Mouse (Mus musculus) liver, postnatal 0 days (tissue): ENCODE data around the gene Vsnl1. TPM values are rescaled to one million over a fixed set of nuclear protein-coding genes. Genes with fewer than 3 reads are reported as not detected.

Experiments
- ATAC-seq: fragments of 200-750 bp; cut with Nextera tagmentation; 2 replicates; pipeline ENCODE4 v1.8.0; 2017; ENCODE audit warnings: mild to moderate bottlenecking, moderate library complexity
- DNase-seq: peaks from one replicate; pipeline ENCODE4 v3.0.0-alpha.2; 2016
- H3K27ac ChIP-seq: fragments of 300-500 bp; sonication (generic); 2 replicates; pipeline ENCODE4 v1.5.1; 2014; ENCODE audit warnings: antibody characterized with exemption, moderate library complexity, mild to moderate bottlenecking, low read depth
- H3K27me3 ChIP-seq: fragments of 300-500 bp; sonication (generic); 2 replicates; pipeline ENCODE4 v1.6.1; 2014; ENCODE audit warnings: low read length, control low read depth, mixed read lengths; ENCODE audit not compliant: insufficient read depth
- H3K36me3 ChIP-seq: fragments of 300-500 bp; sonication (generic); replicated peaks from 2 replicates; pipeline ENCODE4 v1.6.1; 2014; ENCODE audit warnings: mild to moderate bottlenecking, control low read depth, low read length, moderate library complexity, mixed read lengths; ENCODE audit not compliant: insufficient read depth
- H3K4me1 ChIP-seq: fragments of 300-500 bp; sonication (generic); 2 replicates; pipeline ENCODE4 v1.6.1; 2014; ENCODE audit warnings: antibody characterized with exemption, mild to moderate bottlenecking, control low read depth; ENCODE audit not compliant: insufficient read depth
- H3K4me2 ChIP-seq: fragments of 300-500 bp; sonication (generic); 2 replicates; pipeline ENCODE4 v1.6.1; 2014; ENCODE audit warnings: low read depth, mild to moderate bottlenecking, low read length, moderate library complexity, mixed read lengths
- H3K4me3 ChIP-seq: fragments of 300-500 bp; sonication (generic); 2 replicates; pipeline ENCODE4 v1.5.1; 2014; ENCODE audit warnings: low read depth, low read length
- H3K9ac ChIP-seq: fragments of 300-500 bp; sonication (generic); replicated peaks from 2 replicates; pipeline ENCODE4 v1.6.1; 2014; ENCODE audit warnings: mild to moderate bottlenecking, moderate library complexity
- H3K9me3 ChIP-seq: fragments of 300-500 bp; sonication (generic); 2 replicates; pipeline ENCODE4 v1.6.1; 2016; ENCODE audit warnings: mild to moderate bottlenecking, control low read depth, low read length, mixed read lengths
- CTCF ChIP-seq: sonication (generic); IDR thresholded peaks from 2 replicates; pipeline ENCODE4 v1.5.1; 2016; ENCODE audit warnings: antibody characterized with exemption, low read depth
- EP300 ChIP-seq: IDR thresholded peaks from 2 replicates; pipeline ENCODE4 v1.6.1; 2016; ENCODE audit warnings: antibody characterized with exemption, low read depth, mild to moderate bottlenecking
- WGBS: fragments of 180-500 bp; shearing (Covaris S2); extraction: QIAGEN DNeasy Blood & Tissue Kit; methylation state at CpG from one replicate; pipeline ENCODE4 v1.1.7; 2014; ENCODE audit not compliant: insufficient replicate concordance; 5-methylcytosine and 5-hydroxymethylcytosine counted together
- polyA plus RNA-seq: library from polyadenylated mRNA; unstranded; fragments of >200 nt; fragmentation: Nextera tagmentation; extraction: Ambion mirVana; gene quantifications from 2 replicates; pipeline ENCODE4 v1.2.1, GENCODE M21; 2015

Gene Vsnl1
- polyA plus RNA-seq, 1 experiment from 2014 or later = not detected

- Histone ChIP-seq H3K36me3 (peaks cover 43% of the 10 kb centered on the region), H3K27ac (no peak overlapping the region), H3K9me3 (no peaks in the 10 kb centered on the region), H3K27me3 (no peaks in the 10 kb centered on the region), H3K4me3 (no peak overlapping the region), H3K9ac (no peak overlapping the region), H3K4me2 (no peak overlapping the region), H3K4me1 (no peaks in the 10 kb centered on the region)
- ATAC-seq (no peak), DNase-seq (no peak)
- 94% methylated on average over 2 of the region's 2 CpGs for WGBS
- TF ChIP-seq CTCF (no peak), EP300 (no peak)
These were observed 125.3 kb downstream of the Vsnl1 start for GRCm38 (mm10) chr12:11311106-11311505.

GRCm38 (mm10) chr12:11306753-11307645 is 129.4 kb downstream of the Vsnl1 start:
- H3K4me2 ChIP-seq = no peak overlapping the region
- no peaks in the 10 kb centered on the region for H3K9me3 ChIP-seq
- H3K9ac ChIP-seq = no peak overlapping the region
- DNase-seq = no peak
- H3K27me3 ChIP-seq = no peaks in the 10 kb centered on the region
- no peak overlapping the region for H3K4me3 ChIP-seq
- no peak overlapping the region for H3K27ac ChIP-seq
- TF ChIP-seq CTCF (no peak), EP300 (no peak)
- WGBS = 85% methylated on average over 8 of the region's 8 CpGs
- ATAC-seq = no peak
- H3K4me1 ChIP-seq = no peaks in the 10 kb centered on the region
- H3K36me3 ChIP-seq = peaks cover 36% of the 10 kb centered on the region

DNA sequence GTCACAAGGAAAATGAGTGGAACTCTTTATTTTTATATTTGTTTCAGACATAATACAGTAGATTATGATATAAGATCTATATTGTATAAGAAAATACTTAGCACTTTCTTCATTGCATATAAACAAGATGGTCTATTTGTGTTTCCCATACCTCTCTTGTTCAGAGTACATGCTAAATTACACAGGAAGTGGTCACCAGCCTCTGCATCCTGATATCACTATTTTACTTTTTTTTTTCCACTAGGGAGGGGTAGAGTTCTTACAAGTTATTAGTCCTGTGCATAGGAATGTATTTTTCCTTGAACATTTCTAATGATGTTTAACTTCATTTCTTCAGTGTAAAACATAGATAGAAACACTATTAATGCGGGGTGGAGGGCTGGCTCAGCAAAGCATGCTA is 135.6 kb downstream of the Vsnl1 start:
- Histone ChIP-seq H3K4me3 (no peak overlapping the region), H3K9ac (no peak overlapping the region), H3K9me3 (no peaks in the 10 kb centered on the region), H3K4me1 (no peaks in the 10 kb centered on the region), H3K36me3 (peaks cover 44% of the 10 kb centered on the region), H3K27me3 (no peaks in the 10 kb centered on the region), H3K4me2 (no peak overlapping the region), H3K27ac (no peak overlapping the region)
- DNase-seq (no peak), ATAC-seq (no peak)
- TF ChIP-seq EP300 (no peak), CTCF (no peak)
- WGBS = 93% methylated on average over 1 of the region's 1 CpGs

DNA sequence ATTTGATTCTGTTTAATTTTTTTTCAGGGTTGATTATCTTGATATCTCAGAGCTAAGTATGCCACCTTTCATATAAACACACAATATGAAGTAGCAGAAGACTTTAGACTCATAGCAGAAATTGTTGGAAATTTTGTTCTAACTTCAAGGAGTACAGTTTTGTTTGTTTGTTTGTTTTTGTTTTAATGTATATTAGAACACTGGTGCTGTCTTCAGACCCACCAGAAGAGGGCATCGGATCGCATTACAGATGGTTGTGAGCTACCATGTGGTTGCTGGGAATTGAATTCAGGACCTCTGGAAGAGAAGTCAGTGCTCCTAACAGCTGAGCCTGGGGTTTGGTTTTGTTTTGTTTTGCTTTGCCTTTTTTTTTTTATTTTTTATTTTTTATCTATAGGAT is 150.0 kb downstream of the Vsnl1 start:
- no peak for ATAC-seq
- H3K9me3 ChIP-seq = no peaks in the 10 kb centered on the region
- TF ChIP-seq CTCF (peak; percentile 22; the same call in 1 of the 2 replicates), EP300 (no peak)
- DNase-seq = no peak
- peaks cover 62% of the 10 kb centered on the region for H3K36me3 ChIP-seq
- no peak overlapping the region for H3K9ac ChIP-seq
- no peak overlapping the region for H3K4me2 ChIP-seq
- no peaks in the 10 kb centered on the region for H3K27me3 ChIP-seq
- H3K4me1 ChIP-seq = no peaks in the 10 kb centered on the region
- no peak overlapping the region for H3K4me3 ChIP-seq
- 93% methylated on average over 2 of the region's 2 CpGs for WGBS
- no peak overlapping the region for H3K27ac ChIP-seq

DNA sequence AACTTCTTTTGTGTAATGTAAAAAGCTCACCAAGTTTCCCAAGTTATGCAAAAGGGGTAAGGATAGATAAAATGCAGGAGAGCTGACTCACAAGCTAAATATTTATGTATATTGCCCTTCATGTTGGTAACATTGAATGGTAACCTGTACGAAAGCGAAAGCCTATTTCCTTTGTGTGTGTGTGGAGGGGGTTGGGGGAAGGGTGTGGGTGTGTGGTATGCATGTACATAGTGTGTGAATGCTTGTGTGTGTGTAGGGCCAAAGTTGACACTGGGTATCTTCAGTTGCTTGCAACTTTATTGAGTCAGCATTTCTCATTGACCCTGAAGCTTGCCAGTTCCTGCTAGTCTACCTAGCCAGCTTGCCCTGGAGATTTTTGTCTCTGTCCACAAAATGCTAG is 154.8 kb downstream of the Vsnl1 start:
- TF ChIP-seq EP300 (no peak), CTCF (no peak)
- 90% methylated on average over 2 of the region's 2 CpGs for WGBS
- peaks cover 64% of the 10 kb centered on the region for H3K36me3 ChIP-seq

GRCm38 (mm10) chr12:11279886-11280285 is 156.5 kb downstream of the Vsnl1 start:
- DNase-seq = no peak
- 84% methylated on average over 3 of the region's 3 CpGs for WGBS
- no peak overlapping the region for H3K27ac ChIP-seq
- no peak overlapping the region for H3K4me3 ChIP-seq
- TF ChIP-seq EP300 = no peak
- TF ChIP-seq CTCF = no peak
- no peak for ATAC-seq
- peaks cover 62% of the 10 kb centered on the region for H3K36me3 ChIP-seq
- no peaks in the 10 kb centered on the region for H3K4me1 ChIP-seq
- H3K9ac ChIP-seq = no peak overlapping the region
- no peak overlapping the region for H3K4me2 ChIP-seq
- no peaks in the 10 kb centered on the region for H3K9me3 ChIP-seq
- no peaks in the 10 kb centered on the region for H3K27me3 ChIP-seq

More for the DNA sequence above, 154.8 kb downstream of the Vsnl1 start:
- ATAC-seq (no peak), DNase-seq (no peak)
- Histone ChIP-seq H3K4me2 (no peak overlapping the region), H3K4me3 (no peak overlapping the region), H3K27ac (no peak overlapping the region), H3K4me1 (no peaks in the 10 kb centered on the region), H3K9me3 (no peaks in the 10 kb centered on the region), H3K27me3 (no peaks in the 10 kb centered on the region), H3K9ac (no peak overlapping the region)
